In genomic region chr4:21726912-21727614, GRCm38 (mm10) we compare ENCODE assay signal across 8 mouse cellular contexts. TPM values are rescaled to one million over a fixed set of nuclear protein-coding genes. Genes with fewer than 3 reads are reported as not detected.
DNase-seq lines count a peak whose midpoint lies in the region; ATAC-seq and TF ChIP-seq lines count a peak whose summit lies in the region.

No protein-coding gene starts in this region.

- peak; percentile 77 for TF ChIP-seq CTCF in forebrain, postnatal 0 days (IDR thresholded peaks at IDR 0.05; ENCODE audit: low read depth)

- peak overlapping the region; percentile 86 for H3K27ac ChIP-seq in forebrain, postnatal 0 days (ENCODE audit: low read depth, low read length)
- H3K27ac ChIP-seq in hindbrain, embryonic 16.5 days (ENCODE audit: low read depth, low read length) = peak overlapping the region; percentile 82
- H3K27ac ChIP-seq in macrophage = peak overlapping the region; percentile 48

- H3K9ac ChIP-seq in forebrain, postnatal 0 days = peak overlapping the region; percentile 85
- peak overlapping the region; percentile 85 for H3K9ac ChIP-seq in hindbrain, embryonic 16.5 days (ENCODE audit: low read depth, low read length)

- H3K79me2 ChIP-seq in macrophage (ENCODE audit: inconsistent target) = peaks cover 31% of the 10 kb centered on the region

- no peaks in the 10 kb centered on the region for H3K27me3 ChIP-seq in forebrain, postnatal 0 days (ENCODE audit: insufficient read depth, low read length)
- H3K27me3 ChIP-seq in hindbrain, embryonic 16.5 days (replicated peaks; ENCODE audit: control insufficient read depth, insufficient read depth, low read length) = no peaks in the 10 kb centered on the region

- peak overlapping the region; percentile 73 for H3K4me3 ChIP-seq in forebrain, postnatal 0 days (ENCODE audit: low read depth, low read length)
- peak overlapping the region; percentile 74 for H3K4me3 ChIP-seq in hindbrain, embryonic 16.5 days (ENCODE audit: low read length)
- H3K4me3 ChIP-seq in macrophage (ENCODE audit: inconsistent target) = peak overlapping the region; percentile 87

- DNase-seq in adrenal gland, adult (ENCODE audit: inconsistent age in 2 of 2, low spot score in 1 of 2) = peak; percentile 36 to 84
- no peak for DNase-seq in adrenal gland, postnatal 4 days (ENCODE audit: low spot score in 2 of 2)
- DNase-seq in cerebellum, adult 8-10 months = peak; percentile 47
- peak; percentile 77 for DNase-seq in forebrain, postnatal 0 days
- peak; percentile 58 for DNase-seq in left cerebral cortex, adult 11 months (ENCODE audit: low spot score)
- DNase-seq in right cerebral cortex, postnatal 36 days (ENCODE audit: low spot score in 2 of 2) = peak; percentile 3 to 5

- H3K36me3 ChIP-seq in forebrain, postnatal 0 days (ENCODE audit: insufficient read depth) = no peaks in the 10 kb centered on the region
- no peaks in the 10 kb centered on the region for H3K36me3 ChIP-seq in hindbrain, embryonic 16.5 days (ENCODE audit: control insufficient read depth, insufficient read depth, low read length)
- no peaks in the 10 kb centered on the region for H3K36me3 ChIP-seq in macrophage (ENCODE audit: inconsistent target)

- ATAC-seq in forebrain, postnatal 0 days = peak; percentile 75
- peak; percentile 45 for ATAC-seq in hindbrain, embryonic 16.5 days

- H3K4me1 ChIP-seq in forebrain, postnatal 0 days (ENCODE audit: insufficient read depth) = peaks cover 10% of the 10 kb centered on the region; the same call in 1 of the 2 replicates
- peaks cover 11% of the 10 kb centered on the region for H3K4me1 ChIP-seq in hindbrain, embryonic 16.5 days (ENCODE audit: control insufficient read depth, insufficient read depth, low read depth, low read length)

- H3K4me2 ChIP-seq in forebrain, postnatal 0 days (ENCODE audit: low read depth) = peak overlapping the region; percentile 71
- peak overlapping the region; percentile 69 for H3K4me2 ChIP-seq in hindbrain, embryonic 16.5 days (ENCODE audit: low read length)

- no peaks in the 10 kb centered on the region for H3K9me3 ChIP-seq in forebrain, postnatal 0 days (ENCODE audit: low read length)
- no peaks in the 10 kb centered on the region for H3K9me3 ChIP-seq in hindbrain, embryonic 16.5 days (ENCODE audit: control insufficient read depth, low read length)

- under 1% methylated on average over 22 of the region's 22 CpGs for WGBS in forebrain, postnatal 0 days
- under 1% methylated on average over 22 of the region's 22 CpGs for WGBS in hindbrain, embryonic 16.5 days
- WGBS in macrophage (ENCODE audit: missing documents) = 2% methylated on average over 22 of the region's 22 CpGs

RNA-seq across cellular contexts. Expression of gene Ccnc, which starts 0.4 kb away (rescaled TPM):
- 10 to 100 TPM; 21.3 to 22.4 TPM for total RNA-seq in adrenal gland, postnatal 4 days (2021)
- total RNA-seq in forebrain, postnatal 0 days (2014; rRNA removed) = 40.8 and 47.5 TPM in 2 replicates
- polyA plus RNA-seq in forebrain, postnatal 0 days (2015; fragmentation: Nextera tagmentation; extraction: Ambion mirVana) = 44.2 and 56.0 TPM in 2 replicates
- 68.7 and 72.4 TPM in 2 replicates for polyA plus RNA-seq in hindbrain, embryonic 16.5 days (2015; fragmentation: Nextera tagmentation; extraction: Ambion mirVana)
- total RNA-seq in macrophage (2018; cell fraction: chromatin; rRNA removed) = 10 to 100 TPM in 24 of 26 experiments, 1 to 10 TPM in 2; 8.7 to 55.0 (median 33.5) TPM
- 10 to 100 TPM; 15.9 to 22.8 (median 19.6) TPM for total RNA-seq in macrophage (2018; cell fraction: cytosol; rRNA removed)
- 10 to 100 TPM in 23 of 26 experiments, 1 to 10 TPM in 3; 7.7 to 47.5 (median 30.6) TPM for total RNA-seq in macrophage (2018; cell fraction: nucleus; rRNA removed)
- polyA plus RNA-seq in macrophage (2018) = 17.4 to 23.4 TPM (median 18.3 TPM) in 3 replicates

RNA-seq across cellular contexts. Expression of gene Usp45, which starts 39.9 kb away (rescaled TPM):
- total RNA-seq in adrenal gland, postnatal 4 days (2021) = 10 to 100 TPM; 20.8 to 21.5 TPM
- 12.0 and 15.1 TPM in 2 replicates for total RNA-seq in forebrain, postnatal 0 days (2014; rRNA removed)
- 3.5 and 5.3 TPM in 2 replicates for polyA plus RNA-seq in forebrain, postnatal 0 days (2015; fragmentation: Nextera tagmentation; extraction: Ambion mirVana)
- 5.2 and 5.4 TPM in 2 replicates for polyA plus RNA-seq in hindbrain, embryonic 16.5 days (2015; fragmentation: Nextera tagmentation; extraction: Ambion mirVana)
- total RNA-seq in macrophage (2018; cell fraction: chromatin; rRNA removed) = 10 to 100 TPM; 13.8 to 87.5 (median 40.7) TPM
- total RNA-seq in macrophage (2018; cell fraction: cytosol; rRNA removed) = 10 to 100 TPM; 10.2 to 21.6 (median 16.3) TPM
- 10 to 100 TPM; 13.5 to 65.0 (median 25.4) TPM for total RNA-seq in macrophage (2018; cell fraction: nucleus; rRNA removed)
- polyA plus RNA-seq in macrophage (2018) = 11.5 to 13.5 TPM (median 11.8 TPM) in 3 replicates

RNA-seq across cellular contexts. Expression of gene Tstd3, which starts 39.9 kb away (rescaled TPM):
- total RNA-seq in adrenal gland, postnatal 4 days (2021) = 10 to 100 TPM; 12.7 to 13.1 TPM
- 10.5 and 15.9 TPM in 2 replicates for total RNA-seq in forebrain, postnatal 0 days (2014; rRNA removed)
- 13.2 and 16.6 TPM in 2 replicates for polyA plus RNA-seq in forebrain, postnatal 0 days (2015; fragmentation: Nextera tagmentation; extraction: Ambion mirVana)
- 25.4 and 28.5 TPM in 2 replicates for polyA plus RNA-seq in hindbrain, embryonic 16.5 days (2015; fragmentation: Nextera tagmentation; extraction: Ambion mirVana)
- total RNA-seq in macrophage (2018; cell fraction: chromatin; rRNA removed) = 1 to 10 TPM in 14 of 26 experiments, under 1 TPM in 7, not detected in 5; 0.54 to 5.3 (median 2.5) TPM
- 10 to 100 TPM; 13.1 to 35.4 (median 26.7) TPM for total RNA-seq in macrophage (2018; cell fraction: cytosol; rRNA removed)
- 10 to 100 TPM in 3 of 26 experiments, 1 to 10 TPM in 23; 1.3 to 15.9 (median 5.6) TPM for total RNA-seq in macrophage (2018; cell fraction: nucleus; rRNA removed)
- 17.1 to 36.6 TPM (median 27.0 TPM) in 3 replicates for polyA plus RNA-seq in macrophage (2018)

RNA-seq across cellular contexts. Expression of gene Prdm13, which starts 41.3 kb away (rescaled TPM):
- total RNA-seq in adrenal gland, postnatal 4 days (2021) = not detected
- total RNA-seq in forebrain, postnatal 0 days (2014; rRNA removed) = 0.38 and 1.5 TPM in 2 replicates
- not detected in 2 replicates for polyA plus RNA-seq in forebrain, postnatal 0 days (2015; fragmentation: Nextera tagmentation; extraction: Ambion mirVana)
- 0.36 and 0.48 TPM in 2 replicates for polyA plus RNA-seq in hindbrain, embryonic 16.5 days (2015; fragmentation: Nextera tagmentation; extraction: Ambion mirVana)
- total RNA-seq in macrophage (2018; cell fraction: chromatin; rRNA removed) = not detected
- total RNA-seq in macrophage (2018; cell fraction: cytosol; rRNA removed) = not detected
- total RNA-seq in macrophage (2018; cell fraction: nucleus; rRNA removed) = not detected
- not detected in 3 replicates for polyA plus RNA-seq in macrophage (2018)

Comparison
In these comparisons a context has a peak if more than half of its experiments do, and no peak if none do; other contexts are left out.
1. DNase-seq: peak in adrenal gland, adult (2 of 2), cerebellum, adult 8-10 months (single experiment), forebrain, postnatal 0 days (single experiment), left cerebral cortex, adult 11 months (single experiment) and right cerebral cortex, postnatal 36 days (2 of 2); none in adrenal gland, postnatal 4 days (0 of 2).
2. Peak in every context shown above with its lines, with median percentiles within 50 percentile points of each other: H3K27ac ChIP-seq and H3K4me3 ChIP-seq.